Mouse (Mus musculus): ENCODE data around the gene Nubp1. TPM values are rescaled to one million over a fixed set of nuclear protein-coding genes. Genes with fewer than 3 reads are reported as not detected.

Gene Nubp1
- total and polyA plus RNA-seq, 3 experiments: 152 to 169 (median 162) TPM

GRCm38 (mm10) chr16:10452445-10452896 is 40.7 kb downstream of the Nubp1 start:
- Histone ChIP-seq H3K4me2 (ENCODE audit: insufficient read depth, low read depth, poor library complexity, severe bottlenecking) (no peak overlapping the region), H3K9ac (ENCODE audit: insufficient read depth, low read depth) (no peak overlapping the region), H3K4me3 (replicated peaks in 1 of 3; ENCODE audit: low read depth in 2 of 3, low read length in 2 of 3, poor library complexity in 1 of 3) (no peak overlapping the region), H3K9me3 (replicated peaks; ENCODE audit: low read length) (no peaks in the 10 kb centered on the region), H3K4me1 (ENCODE audit: control insufficient read depth in 1 of 2, insufficient read depth in 2 of 2) (peaks cover 22 to 54% of the 10 kb centered on the region in 2 experiments), H3K36me3 (replicated peaks in 1 of 2; ENCODE audit: control insufficient read depth in 1 of 2, insufficient read depth in 1 of 2, low read length in 1 of 2) (no peaks in the 10 kb centered on the region), H3K27me3 (replicated peaks) (no peaks in the 10 kb centered on the region), H3K79me2 (replicated peaks; ENCODE audit: control insufficient read depth, extremely low read depth, insufficient read depth, poor library complexity, severe bottlenecking) (no peaks in the 10 kb centered on the region), H3K27ac (ENCODE audit: insufficient read depth, low read depth) (no peak overlapping the region)
- in situ Hi-C loops (cut with MboI; ENCODE audit: low pct_ligation_motif_present, low pct_unique_long_range_greater_than_20kb, low sequenced_read_pairs): no loop called here
- no peak for DNase-seq (ENCODE audit: extremely low read depth)
- no peak for TF ChIP-seq ETS1 (conservative IDR thresholded peaks at IDR 0.05; ENCODE audit: low read depth, low read length)
- dilution Hi-C loops (cut with MboI; ENCODE audit: extremely low pct_ligation_motif_present, extremely low pct_unique_long_range_greater_than_20kb, low sequenced_read_pairs): no loop called here

- Histone ChIP-seq H3K9me3 (replicated peaks; ENCODE audit: low read length) (no peaks in the 10 kb centered on the region), H3K4me2 (ENCODE audit: insufficient read depth, low read depth, poor library complexity, severe bottlenecking) (no peak overlapping the region), H3K4me1 (ENCODE audit: control insufficient read depth in 1 of 2, insufficient read depth in 2 of 2) (peaks cover 11 to 38% of the 10 kb centered on the region in 2 experiments), H3K36me3 (replicated peaks in 1 of 2; ENCODE audit: control insufficient read depth in 1 of 2, insufficient read depth in 1 of 2, low read length in 1 of 2) (no peaks in the 10 kb centered on the region), H3K27me3 (replicated peaks) (no peaks in the 10 kb centered on the region), H3K9ac (ENCODE audit: insufficient read depth, low read depth) (no peak overlapping the region), H3K79me2 (replicated peaks; ENCODE audit: control insufficient read depth, extremely low read depth, insufficient read depth, poor library complexity, severe bottlenecking) (no peaks in the 10 kb centered on the region), H3K27ac (ENCODE audit: insufficient read depth, low read depth) (no peak overlapping the region), H3K4me3 (replicated peaks in 1 of 3; ENCODE audit: low read depth in 2 of 3, low read length in 2 of 3, poor library complexity in 1 of 3) (no peak overlapping the region)
- dilution Hi-C loops (cut with MboI; ENCODE audit: extremely low pct_ligation_motif_present, extremely low pct_unique_long_range_greater_than_20kb, low sequenced_read_pairs): no loop called here
- in situ Hi-C loops (cut with MboI; ENCODE audit: low pct_ligation_motif_present, low pct_unique_long_range_greater_than_20kb, low sequenced_read_pairs): no loop called here
- DNase-seq (ENCODE audit: extremely low read depth): no peak
- no peak for TF ChIP-seq USF2 (conservative IDR thresholded peaks at IDR 0.05; ENCODE audit: low read depth, low read length)
- TF ChIP-seq ZC3H11A (IDR thresholded peaks at IDR 0.05; ENCODE audit: low read depth, low read length): no peak
- TF ChIP-seq MYC (IDR thresholded peaks at IDR 0.05; ENCODE audit: low read depth, low read length): no peak
Observed at GRCm38 (mm10) chr16:10453872-10454582, 42.3 kb downstream of the Nubp1 start.

- no peak for DNase-seq (ENCODE audit: extremely low read depth)
- dilution Hi-C loops (cut with MboI; ENCODE audit: extremely low pct_ligation_motif_present, extremely low pct_unique_long_range_greater_than_20kb, low sequenced_read_pairs): no loop called here
- Histone ChIP-seq H3K4me2 (ENCODE audit: insufficient read depth, low read depth, poor library complexity, severe bottlenecking) (no peak overlapping the region), H3K9ac (ENCODE audit: insufficient read depth, low read depth) (no peak overlapping the region), H3K4me1 (ENCODE audit: control insufficient read depth in 1 of 2, insufficient read depth in 2 of 2) (peaks cover 5 to 33% of the 10 kb centered on the region in 2 experiments), H3K27me3 (replicated peaks) (no peaks in the 10 kb centered on the region), H3K9me3 (replicated peaks; ENCODE audit: low read length) (no peaks in the 10 kb centered on the region), H3K79me2 (replicated peaks; ENCODE audit: control insufficient read depth, extremely low read depth, insufficient read depth, poor library complexity, severe bottlenecking) (no peaks in the 10 kb centered on the region), H3K36me3 (replicated peaks in 1 of 2; ENCODE audit: control insufficient read depth in 1 of 2, insufficient read depth in 1 of 2, low read length in 1 of 2) (no peaks in the 10 kb centered on the region), H3K27ac (ENCODE audit: insufficient read depth, low read depth) (no peak overlapping the region), H3K4me3 (replicated peaks in 1 of 3; ENCODE audit: low read depth in 2 of 3, low read length in 2 of 3, poor library complexity in 1 of 3) (no peak overlapping the region)
- in situ Hi-C loops (cut with MboI; ENCODE audit: low pct_ligation_motif_present, low pct_unique_long_range_greater_than_20kb, low sequenced_read_pairs): no loop called here
- no peak for TF ChIP-seq IRF4 (IDR thresholded peaks at IDR 0.05; ENCODE audit: low read depth, low read length)
- no peak for TF ChIP-seq NELFE (IDR thresholded peaks at IDR 0.05; ENCODE audit: low read depth, low read length)
- no peak for TF ChIP-seq JUN (IDR thresholded peaks at IDR 0.05; ENCODE audit: insufficient read depth, low read depth, low read length)
Observed at GRCm38 (mm10) chr16:10454583-10454974, 42.8 kb downstream of the Nubp1 start.
